Mouse (Mus musculus) cerebellum, adult 2 months (tissue): Measurements from ENCODE around the gene Cpn2.

Experiments
- CTCF ChIP-seq: fragments of 200-500 bp; IDR thresholded peaks from 2 replicates; pipeline ENCODE4 v1.5.1; 2011; ENCODE audit warnings: low read depth, mild to moderate bottlenecking, control low read depth, low read length, moderate library complexity, borderline replicate concordance; ENCODE audit not compliant: insufficient read depth
- POLR2A ChIP-seq: fragments of 200-500 bp; IDR thresholded peaks from 2 replicates; pipeline ENCODE4 v1.6.1; 2011; ENCODE audit warnings: low read length, control low read depth, borderline replicate concordance; ENCODE audit not compliant: insufficient read depth

DNA sequence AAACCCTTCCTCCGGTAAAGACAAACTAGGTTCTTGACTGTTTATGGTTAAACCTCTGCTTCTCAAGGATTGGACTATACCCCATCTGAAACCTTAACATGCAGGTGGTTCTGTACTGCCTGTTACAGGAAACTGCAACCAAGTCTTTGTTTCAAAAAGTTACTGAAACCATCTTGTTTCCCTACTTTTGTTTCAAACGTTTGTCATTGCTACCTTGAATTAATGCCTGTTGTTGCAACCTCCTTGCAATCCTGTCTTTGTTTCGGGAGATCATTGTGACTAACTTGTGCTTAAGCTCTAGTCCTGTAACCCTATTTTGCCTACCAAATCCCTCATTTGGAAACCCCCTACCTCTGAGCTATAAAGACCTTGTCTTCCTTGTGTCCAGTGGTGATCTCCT lies 55.3 kb downstream of the Cpn2 start:
- TF ChIP-seq POLR2A, result no peak
- no peak for TF ChIP-seq CTCF
